Mouse (Mus musculus): ENCODE measurements at regions not wholly inside any gene's neighbourhood (a gene's known extent, or its start where the extent isn't known, plus 50 kb on each side); places are given as distances from the start of the nearest gene placed in this dataset.

DNA sequence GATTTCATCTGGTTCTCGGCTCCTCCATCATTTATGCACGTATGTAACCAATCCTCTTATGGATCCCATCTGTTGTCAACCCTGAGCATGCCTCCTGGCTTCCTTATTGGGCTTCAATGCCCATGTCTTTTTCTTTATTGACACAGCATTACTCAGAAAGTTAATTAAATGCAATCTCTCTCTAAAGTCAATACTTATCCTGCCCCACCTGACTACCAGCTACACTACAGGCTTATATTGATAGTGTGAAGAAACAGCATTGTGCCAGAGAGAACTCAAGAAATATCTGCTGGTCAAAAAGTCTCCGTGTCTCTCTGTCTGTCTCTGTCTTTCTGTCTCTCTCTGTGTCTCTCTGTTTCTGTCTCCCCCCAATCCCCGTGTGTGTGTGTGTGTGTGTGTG is 194.7 kb upstream of the Rfx3 start:
- no peaks in the 10 kb centered on the region for H3K36me3 ChIP-seq
- H3K4me1 ChIP-seq: no peaks in the 10 kb centered on the region
- no peak overlapping the region for H3K9ac ChIP-seq (replicated peaks)
- H3K9me3 ChIP-seq (replicated peaks): no peaks in the 10 kb centered on the region
- H3K4me2 ChIP-seq: no peak overlapping the region
- WGBS: 89% methylated on average over 4 of the region's 4 CpGs
- no peak overlapping the region for H3K4me3 ChIP-seq (replicated peaks)
- no peak overlapping the region for H3K27ac ChIP-seq (replicated peaks)
- H3K27me3 ChIP-seq (replicated peaks): no peaks in the 10 kb centered on the region
- ATAC-seq (ENCODE audit: low FRiP score): no peak

- Histone ChIP-seq H3K27me3 (replicated peaks) (no peaks in the 10 kb centered on the region), H3K9ac (replicated peaks) (no peak overlapping the region), H3K36me3 (no peaks in the 10 kb centered on the region), H3K4me1 (no peaks in the 10 kb centered on the region), H3K9me3 (replicated peaks) (no peaks in the 10 kb centered on the region), H3K27ac (replicated peaks) (no peak overlapping the region), H3K4me3 (replicated peaks) (no peak overlapping the region), H3K4me2 (no peak overlapping the region)
- ATAC-seq (ENCODE audit: low FRiP score): no peak
- 53% methylated on average over 3 of the region's 3 CpGs for WGBS
These were observed 192.8 kb upstream of the Rfx3 start for GRCm38 (mm10) chr19:28203719-28204118.

DNA sequence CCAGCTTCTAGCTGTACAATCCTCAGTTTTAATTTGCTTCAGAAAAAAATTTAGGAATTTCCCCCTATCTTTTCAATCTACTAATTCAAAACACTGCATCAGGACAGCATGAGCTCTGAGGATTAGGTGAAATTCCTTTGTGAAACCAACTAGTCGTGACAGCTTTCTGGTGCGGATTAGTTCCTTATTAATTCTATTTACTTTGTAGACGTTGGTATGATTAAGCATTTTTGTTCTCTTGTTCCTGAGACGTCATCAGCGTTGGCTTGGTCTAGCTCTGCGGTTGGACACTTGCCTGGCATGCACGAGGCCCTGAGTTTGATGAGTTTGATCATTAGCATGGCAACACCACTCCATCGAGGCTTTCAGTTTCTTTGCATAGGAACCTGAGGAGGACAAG is 188.4 kb upstream of the Rfx3 start:
- ATAC-seq (ENCODE audit: low FRiP score): no peak
- no peaks in the 10 kb centered on the region for H3K27me3 ChIP-seq (replicated peaks)
- no peaks in the 10 kb centered on the region for H3K36me3 ChIP-seq

GRCm38 (mm10) chr19:28196881-28197280 is 185.9 kb upstream of the Rfx3 start:
- H3K9ac ChIP-seq (replicated peaks): no peak overlapping the region
- H3K27ac ChIP-seq (replicated peaks): no peak overlapping the region
- WGBS: 99% methylated on average over 5 of the region's 5 CpGs
- no peak overlapping the region for H3K4me3 ChIP-seq (replicated peaks)
- no peak for ATAC-seq (ENCODE audit: low FRiP score)
- H3K4me2 ChIP-seq: no peak overlapping the region
- H3K4me1 ChIP-seq: peaks cover under 1% of the 10 kb centered on the region; the same call in 1 of the 2 replicates
- no peaks in the 10 kb centered on the region for H3K27me3 ChIP-seq (replicated peaks)
- H3K36me3 ChIP-seq: no peaks in the 10 kb centered on the region
- 0 out of 2 replicates have a peak, but pooled peaks cover 3% of the 10 kb centered on the region for H3K9me3 ChIP-seq (replicated peaks)

More for the DNA sequence above, 188.4 kb upstream of the Rfx3 start:
- 83% methylated on average over 8 of the region's 8 CpGs for WGBS
- Histone ChIP-seq H3K9ac (replicated peaks) (no peak overlapping the region), H3K9me3 (replicated peaks) (0 out of 2 replicates have a peak, but pooled peaks cover 3% of the 10 kb centered on the region), H3K4me1 (no peaks in the 10 kb centered on the region), H3K4me3 (replicated peaks) (no peak overlapping the region), H3K4me2 (no peak overlapping the region), H3K27ac (replicated peaks) (no peak overlapping the region)

GRCm38 (mm10) chr19:28192248-28192647 is 181.3 kb upstream of the Rfx3 start:
- no peak for ATAC-seq (ENCODE audit: low FRiP score)
- Histone ChIP-seq H3K9ac (replicated peaks) (no peak overlapping the region), H3K4me3 (replicated peaks) (no peak overlapping the region), H3K9me3 (replicated peaks) (0 out of 2 replicates have a peak, but pooled peaks cover 3% of the 10 kb centered on the region), H3K36me3 (no peaks in the 10 kb centered on the region), H3K27me3 (replicated peaks) (no peaks in the 10 kb centered on the region), H3K27ac (replicated peaks) (no peak overlapping the region), H3K4me2 (no peak overlapping the region), H3K4me1 (peaks cover 7% of the 10 kb centered on the region; the same call in 1 of the 2 replicates)
- 49% methylated on average over 3 of the region's 3 CpGs for WGBS

GRCm38 (mm10) chr19:28191428-28192116 is 180.6 kb upstream of the Rfx3 start:
- Histone ChIP-seq H3K27me3 (replicated peaks) (no peaks in the 10 kb centered on the region), H3K27ac (replicated peaks) (no peak overlapping the region), H3K36me3 (no peaks in the 10 kb centered on the region), H3K4me2 (no peak overlapping the region), H3K9me3 (replicated peaks) (no peaks in the 10 kb centered on the region), H3K9ac (replicated peaks) (no peak overlapping the region), H3K4me3 (replicated peaks) (no peak overlapping the region), H3K4me1 (peaks cover 7% of the 10 kb centered on the region; the same call in 1 of the 2 replicates)
- no peak for ATAC-seq (ENCODE audit: low FRiP score)
- 13% methylated on average over 9 of the region's 9 CpGs for WGBS

DNA sequence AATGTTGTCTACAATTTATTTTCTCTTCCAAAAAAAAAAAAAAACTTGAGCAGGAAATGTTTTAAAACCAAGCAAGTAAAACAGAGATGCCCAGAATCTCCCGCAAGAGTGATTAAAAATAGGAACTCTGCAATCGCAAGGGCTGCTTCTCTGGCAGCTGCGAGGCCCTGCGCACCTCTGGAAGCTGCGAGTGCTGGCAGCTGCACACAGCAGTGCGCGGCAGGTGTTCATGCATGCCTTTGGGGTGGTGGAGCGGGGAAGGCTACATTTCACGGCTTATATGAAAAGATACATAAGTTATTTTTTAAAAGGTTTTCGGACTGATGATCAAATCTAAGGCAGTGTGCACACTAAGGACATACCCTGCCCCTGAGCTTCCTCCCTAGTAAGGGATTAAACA is 179.3 kb upstream of the Rfx3 start:
- H3K9ac ChIP-seq (replicated peaks): no peak overlapping the region
- no peaks in the 10 kb centered on the region for H3K36me3 ChIP-seq
- WGBS: 76% methylated on average over 10 of the region's 10 CpGs
- no peaks in the 10 kb centered on the region for H3K9me3 ChIP-seq (replicated peaks)
- no peaks in the 10 kb centered on the region for H3K27me3 ChIP-seq (replicated peaks)
- no peak overlapping the region for H3K4me2 ChIP-seq
- H3K4me1 ChIP-seq: peaks cover 7% of the 10 kb centered on the region; the same call in 1 of the 2 replicates
- ATAC-seq (ENCODE audit: low FRiP score): no peak
- no peak overlapping the region for H3K4me3 ChIP-seq (replicated peaks)
- H3K27ac ChIP-seq (replicated peaks): no peak overlapping the region

GRCm38 (mm10) chr19:28188363-28188762 is 177.4 kb upstream of the Rfx3 start:
- no peak for ATAC-seq (ENCODE audit: low FRiP score)
- Histone ChIP-seq H3K4me2 (no peak overlapping the region), H3K4me3 (replicated peaks) (no peak overlapping the region), H3K36me3 (no peaks in the 10 kb centered on the region), H3K9me3 (replicated peaks) (no peaks in the 10 kb centered on the region), H3K4me1 (peaks cover 7% of the 10 kb centered on the region; the same call in 1 of the 2 replicates), H3K27me3 (replicated peaks) (no peaks in the 10 kb centered on the region), H3K9ac (replicated peaks) (no peak overlapping the region), H3K27ac (replicated peaks) (no peak overlapping the region)
- WGBS: 72% methylated on average over 6 of the region's 6 CpGs

- no peaks in the 10 kb centered on the region for H3K27me3 ChIP-seq (replicated peaks)
- H3K4me3 ChIP-seq (replicated peaks): no peak overlapping the region
- no peaks in the 10 kb centered on the region for H3K9me3 ChIP-seq (replicated peaks)
- H3K27ac ChIP-seq (replicated peaks): no peak overlapping the region
- no peak for ATAC-seq (ENCODE audit: low FRiP score)
- H3K4me2 ChIP-seq: no peak overlapping the region
- no peak overlapping the region for H3K9ac ChIP-seq (replicated peaks)
- no peaks in the 10 kb centered on the region for H3K4me1 ChIP-seq
- H3K36me3 ChIP-seq: no peaks in the 10 kb centered on the region
- 79% methylated on average over 12 of the region's 12 CpGs for WGBS
These were observed 171.6 kb upstream of the Rfx3 start for GRCm38 (mm10) chr19:28182411-28183182.

DNA sequence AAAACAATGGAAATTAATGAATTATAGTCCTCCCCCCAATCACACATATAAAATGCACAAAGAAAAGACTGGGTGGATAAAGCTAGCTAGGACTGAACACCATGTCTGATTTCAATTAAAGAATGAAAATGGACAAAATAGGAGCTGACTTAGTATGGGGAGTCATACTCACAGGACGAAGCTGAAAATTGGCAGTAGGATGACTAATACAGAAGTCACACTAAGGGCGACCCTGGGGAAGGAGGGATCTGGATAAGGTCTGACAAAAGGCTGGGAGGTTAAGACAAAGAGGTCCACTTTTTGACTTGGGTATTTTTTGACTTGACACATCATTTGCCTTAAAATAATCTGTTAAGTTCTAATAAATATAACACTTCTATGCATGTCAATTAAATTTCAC is 170.2 kb upstream of the Rfx3 start:
- Histone ChIP-seq H3K27ac (replicated peaks) (no peak overlapping the region), H3K9me3 (replicated peaks) (no peaks in the 10 kb centered on the region), H3K27me3 (replicated peaks) (no peaks in the 10 kb centered on the region), H3K36me3 (no peaks in the 10 kb centered on the region), H3K4me2 (no peak overlapping the region), H3K4me3 (replicated peaks) (no peak overlapping the region), H3K9ac (replicated peaks) (no peak overlapping the region), H3K4me1 (no peaks in the 10 kb centered on the region)
- ATAC-seq (ENCODE audit: low FRiP score): no peak
- WGBS: 94% methylated on average over 2 of the region's 2 CpGs

DNA sequence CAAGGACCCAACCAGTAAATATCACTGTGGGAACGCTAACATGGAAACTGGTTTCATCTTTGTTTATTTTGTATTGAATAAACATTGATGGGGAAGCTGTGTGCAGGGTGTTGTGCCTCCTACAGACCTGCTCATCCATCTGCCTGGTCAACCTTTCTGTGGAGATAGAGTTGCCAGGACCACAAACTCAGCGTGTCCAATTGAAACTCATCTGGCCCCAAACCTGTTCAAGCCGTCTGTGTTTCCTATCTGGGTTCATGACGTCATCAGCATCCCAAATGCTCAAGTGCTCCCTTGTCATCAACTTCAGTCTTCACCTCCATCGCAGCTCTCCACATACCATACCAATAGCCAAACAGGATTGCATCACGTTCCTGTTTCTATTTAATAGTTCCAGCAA is 167.1 kb upstream of the Rfx3 start:
- WGBS: 92% methylated on average over 6 of the region's 6 CpGs
- Histone ChIP-seq H3K4me2 (no peak overlapping the region), H3K27ac (replicated peaks) (no peak overlapping the region), H3K9ac (replicated peaks) (no peak overlapping the region), H3K4me1 (no peaks in the 10 kb centered on the region), H3K27me3 (replicated peaks) (no peaks in the 10 kb centered on the region), H3K36me3 (no peaks in the 10 kb centered on the region), H3K9me3 (replicated peaks) (no peaks in the 10 kb centered on the region), H3K4me3 (replicated peaks) (no peak overlapping the region)
- ATAC-seq (ENCODE audit: low FRiP score): no peak

- Histone ChIP-seq H3K4me3 (replicated peaks) (no peak overlapping the region), H3K9me3 (replicated peaks) (no peaks in the 10 kb centered on the region), H3K36me3 (no peaks in the 10 kb centered on the region), H3K4me1 (no peaks in the 10 kb centered on the region), H3K27ac (replicated peaks) (no peak overlapping the region), H3K27me3 (replicated peaks) (no peaks in the 10 kb centered on the region), H3K4me2 (no peak overlapping the region), H3K9ac (replicated peaks) (no peak overlapping the region)
- ATAC-seq (ENCODE audit: low FRiP score): no peak
- 87% methylated on average over 6 of the region's 6 CpGs for WGBS
These were observed 165.9 kb upstream of the Rfx3 start for GRCm38 (mm10) chr19:28176821-28177220.
